Mouse (Mus musculus) heart, adult 9 months (tissue): ENCODE results near the gene Gm29609.

ENCODE experiments used
- DNase-seq, 2 experiments: peaks; one replicate each; pipeline ENCODE4 v3.0.0; 2022; ENCODE audit warnings: low spot score in 2 of 2

Gm29609 gene

GRCm38 (mm10) chr5:31149781-31150180 lies 29.9 kb downstream of the Gm29609 start:
- no peak for DNase-seq

GRCm38 (mm10) chr5:31138968-31139425 lies 40.7 kb downstream of the Gm29609 start:
- no peak for DNase-seq

GRCm38 (mm10) chr5:31138241-31138967 lies 41.3 kb downstream of the Gm29609 start, which contains the start of gene Ucn:
Ucn (minus strand) TSS chr5:31138829.
- peak in 1 of 2 experiments; percentile 21 for DNase-seq

- DNase-seq = no peak
These were observed 42.1 kb downstream of the Gm29609 start for GRCm38 (mm10) chr5:31137658-31138057.

- DNase-seq = no peak
These were observed 42.8 kb downstream of the Gm29609 start for GRCm38 (mm10) chr5:31136730-31137424.

GRCm38 (mm10) chr5:31126050-31126449 lies 53.7 kb downstream of the Gm29609 start:
- no peak for DNase-seq

GRCm38 (mm10) chr5:31123481-31123880 lies 56.2 kb downstream of the Gm29609 start:
- DNase-seq = no peak

- no peak for DNase-seq
These were observed 58.6 kb downstream of the Gm29609 start for GRCm38 (mm10) chr5:31121111-31121510.

GRCm38 (mm10) chr5:31116912-31117311 lies 62.8 kb downstream of the Gm29609 start:
- DNase-seq = no peak

GRCm38 (mm10) chr5:31116354-31116753 lies 63.4 kb downstream of the Gm29609 start, which contains the start of gene Trim54:
Trim54 (plus strand) TSS chr5:31116712.
- DNase-seq = peak; percentile 70 to 75

- DNase-seq = no peak
These were observed 68.9 kb downstream of the Gm29609 start for GRCm38 (mm10) chr5:31110781-31111180.

- no peak for DNase-seq
These were observed 71.7 kb downstream of the Gm29609 start, which contains the start of gene Slc30a3 for GRCm38 (mm10) chr5:31108000-31108490. Slc30a3 (minus strand) TSS chr5:31108237.

- DNase-seq = no peak
These were observed 73.8 kb downstream of the Gm29609 start, which contains the start of gene Dnajc5g for GRCm38 (mm10) chr5:31105814-31106335. Dnajc5g (plus strand) TSS chr5:31106285.

GRCm38 (mm10) chr5:31095711-31096480 lies 83.8 kb downstream of the Gm29609 start:
- no peak for DNase-seq

- peak; percentile 72 to 75 for DNase-seq
These were observed 84.7 kb downstream of the Gm29609 start for GRCm38 (mm10) chr5:31094799-31095691.
